Mouse (Mus musculus): Measurements from ENCODE around the gene Kdf1.

- TF ChIP-seq POLR2A (IDR thresholded peaks at IDR 0.05; ENCODE audit: control insufficient read depth, low read depth, low read length): no peak
- no peak for TF ChIP-seq CTCF (IDR thresholded peaks at IDR 0.05; ENCODE audit: control insufficient read depth, insufficient read depth, insufficient replicate concordance, low read depth, low read length)
Observed at GRCm38 (mm10) chr4:133536081-133536480, 17.3 kb downstream of the Kdf1 start.
